Comparison of ENCODE assay signal across 13 mouse cellular contexts in genomic region chr2:62293846-62294245, GRCm38 (mm10).
A peak's percentile ranks its signal among the peaks of the same experiment; 100 is the strongest.
DNase-seq lines count a peak whose midpoint lies in the region; ATAC-seq lines count a peak whose summit lies in the region.
"Had no signal": no experiment of that assay in that cellular context is flagged by ENCODE, and none has a peak within 500 bp of the region (broad histone marks: within the 10 kb centered on the region; RNA-seq: fewer than 3 reads in every experiment).

No protein-coding gene starts in this region.

- peak; percentile 33 for DNase-seq in layer of hippocampus, adult 9-11 months
- no peak for DNase-seq in layer of hippocampus, postnatal 25 days (ENCODE audit: extremely low spot score in 1 of 2, low spot score in 1 of 2)
- peak; percentile 51 for DNase-seq in CD4-positive, CD25-positive, alpha-beta regulatory T cell, adult 2 months (ENCODE audit: low read depth, low spot score)
- peak; percentile 35 for DNase-seq in T-cell, adult 2 months (ENCODE audit: low spot score)
- DNase-seq in lung, adult 18-20 months: no peak
- no peak for DNase-seq in frontal cortex, postnatal 36 days (ENCODE audit: low spot score in 2 of 2)
- DNase-seq: cerebellum, postnatal 25 days; heart, adult 18-20 months; heart, postnatal 14 days; kidney, postnatal 10 days; right cerebral cortex, postnatal 25 days had no signal

- peak; percentile 71 for ATAC-seq in inflammation-experienced regulatory T-cells, adult 6 months
- ATAC-seq: intestine, embryonic 16.5 days had no signal

Comparison
In these comparisons a context has a peak if more than half of its experiments do, and no peak if none do; other contexts are left out.
1. DNase-seq: peak in layer of hippocampus, adult 9-11 months (single experiment), CD4-positive, CD25-positive, alpha-beta regulatory T cell, adult 2 months (single experiment) and T-cell, adult 2 months (single experiment); none in layer of hippocampus, postnatal 25 days (0 of 2), lung, adult 18-20 months (0 of 2) and frontal cortex, postnatal 36 days (0 of 2).